Mouse (Mus musculus) liver, adult 2 months (tissue): ENCODE data around the gene Prox2. TPM values are rescaled to one million over a fixed set of nuclear protein-coding genes. Genes with fewer than 3 reads are reported as not detected.

Experiments
- DNase-seq: peaks from one replicate; pipeline ENCODE4 v3.0.0-alpha.2; 2011; ENCODE audit warnings: low read depth, low spot score; ENCODE audit errors: extremely low read depth
- H3K27ac ChIP-seq: fragments of 200-500 bp; replicated peaks from 2 replicates; pipeline ENCODE4 v1.5.1; 2012; ENCODE audit warnings: low read depth, mild to moderate bottlenecking, control low read depth, inconsistent platforms, low read length; ENCODE audit not compliant: insufficient read depth
- H3K27me3 ChIP-seq: fragments of 200-500 bp; 2 replicates; pipeline ENCODE4 v1.6.1; 2012; ENCODE audit warnings: mild to moderate bottlenecking, moderate library complexity, low read length, inconsistent platforms; ENCODE audit not compliant: control insufficient read depth, insufficient read depth
- H3K36me3 ChIP-seq: fragments of 200-500 bp; 2 replicates; pipeline ENCODE4 v1.6.1; 2012; ENCODE audit warnings: low read length, inconsistent platforms; ENCODE audit not compliant: control insufficient read depth, insufficient read depth
- H3K4me1 ChIP-seq: fragments of 200-500 bp; 2 replicates; pipeline ENCODE4 v1.6.1; 2011; ENCODE audit warnings: low read length; ENCODE audit not compliant: control insufficient read depth, insufficient read depth
- H3K4me3 ChIP-seq: fragments of 200-500 bp; 2 replicates; pipeline ENCODE4 v1.5.1; 2011; ENCODE audit warnings: low read depth, mild to moderate bottlenecking, control low read depth, low read length, moderate library complexity; ENCODE audit not compliant: insufficient read depth
- H3K79me2 ChIP-seq: fragments of 200-500 bp; 2 replicates; pipeline ENCODE4 v1.6.1; 2012; ENCODE audit warnings: inconsistent platforms, mild to moderate bottlenecking, low read length, moderate library complexity; ENCODE audit not compliant: control insufficient read depth, insufficient read depth
- H3K9ac ChIP-seq: fragments of 200-500 bp; 2 replicates; pipeline ENCODE4 v1.6.1; 2012; ENCODE audit warnings: low read depth, mild to moderate bottlenecking, control low read depth, inconsistent platforms, low read length
- CTCF ChIP-seq: fragments of 200-500 bp; IDR thresholded peaks from 2 replicates; pipeline ENCODE4 v1.5.1; 2011; ENCODE audit warnings: low read depth, low read length, control low read depth
- POLR2A ChIP-seq: fragments of 200-500 bp; IDR thresholded peaks from 2 replicates; pipeline ENCODE4 v1.6.1; 2011; ENCODE audit warnings: low read length, control low read depth; ENCODE audit not compliant: insufficient read depth; ENCODE audit errors: extremely low read depth
- WGBS: fragments of 180-500 bp; shearing (Covaris S2); methylation state at CpG from one replicate; pipeline ENCODE4 v1.1.7; 2018; 5-methylcytosine and 5-hydroxymethylcytosine counted together
- polyA plus RNA-seq: library from polyadenylated mRNA; depleted of rRNA; stranded (reverse); fragments of >200 nt; gene quantifications from 2 replicates; pipeline ENCODE4 v1.2.3, GENCODE M21; 2012
- total RNA-seq: library from RNA; depleted of rRNA; stranded (reverse); fragments of >200 nt; gene quantifications from 2 replicates; pipeline ENCODE4 v1.2.3, GENCODE M21; 2014

The Prox2 gene
- total and polyA plus RNA-seq, 2 experiments = 1.5 to 1.8 TPM

GRCm38 (mm10) chr12:85142803-85143202 lies 32.2 kb upstream of the Prox2 start:
- H3K79me2 ChIP-seq = no peaks in the 10 kb centered on the region
- WGBS = 21% methylated on average over 4 of the region's 4 CpGs
- peak; percentile 72 for DNase-seq

GRCm38 (mm10) chr12:85141096-85141495 lies 30.5 kb upstream of the Prox2 start:
- H3K4me3 ChIP-seq = no peak overlapping the region
- no peak overlapping the region for H3K27ac ChIP-seq
- 85% methylated on average over 6 of the region's 6 CpGs for WGBS
- H3K4me1 ChIP-seq = 0 out of 2 replicates have a peak, but pooled peaks cover 1% of the 10 kb centered on the region
- no peaks in the 10 kb centered on the region for H3K36me3 ChIP-seq
- no peaks in the 10 kb centered on the region for H3K79me2 ChIP-seq
- no peak for DNase-seq
- TF ChIP-seq CTCF (no peak), POLR2A (no peak)
- H3K9ac ChIP-seq = no peak overlapping the region
- no peaks in the 10 kb centered on the region for H3K27me3 ChIP-seq

More at GRCm38 (mm10) chr12:85142803-85143202, 32.2 kb upstream of the Prox2 start:
- Histone ChIP-seq H3K9ac (no peak overlapping the region), H3K27me3 (no peaks in the 10 kb centered on the region), H3K36me3 (no peaks in the 10 kb centered on the region), H3K4me3 (no peak overlapping the region), H3K4me1 (0 out of 2 replicates have a peak, but pooled peaks cover 1% of the 10 kb centered on the region), H3K27ac (no peak overlapping the region)
- TF ChIP-seq CTCF (peak; percentile 85), POLR2A (no peak)

GRCm38 (mm10) chr12:85140036-85140701 lies 29.6 kb upstream of the Prox2 start:
- Histone ChIP-seq H3K4me1 (0 out of 2 replicates have a peak, but pooled peaks cover 1% of the 10 kb centered on the region), H3K27ac (no peak overlapping the region), H3K36me3 (no peaks in the 10 kb centered on the region), H3K27me3 (no peaks in the 10 kb centered on the region), H3K9ac (no peak overlapping the region), H3K79me2 (no peaks in the 10 kb centered on the region), H3K4me3 (no peak overlapping the region)
- TF ChIP-seq POLR2A (no peak), CTCF (no peak)
- 58% methylated on average over 18 of the region's 18 CpGs for WGBS
- no peak for DNase-seq

GRCm38 (mm10) chr12:85136627-85137026 lies 26.1 kb upstream of the Prox2 start:
- Histone ChIP-seq H3K4me1 (no peaks in the 10 kb centered on the region), H3K4me3 (no peak overlapping the region), H3K27me3 (no peaks in the 10 kb centered on the region), H3K27ac (no peak overlapping the region), H3K36me3 (peaks cover 13% of the 10 kb centered on the region; the same call in 1 of the 2 replicates), H3K79me2 (no peaks in the 10 kb centered on the region), H3K9ac (no peak overlapping the region)
- DNase-seq = no peak
- WGBS = 89% methylated on average over 4 of the region's 4 CpGs
- TF ChIP-seq POLR2A (no peak), CTCF (no peak)

GRCm38 (mm10) chr12:85135513-85136470 lies 25.2 kb upstream of the Prox2 start:
- Histone ChIP-seq H3K27me3 (no peaks in the 10 kb centered on the region), H3K27ac (no peak overlapping the region), H3K79me2 (no peaks in the 10 kb centered on the region), H3K4me3 (no peak overlapping the region), H3K36me3 (peaks cover 20% of the 10 kb centered on the region), H3K9ac (no peak overlapping the region), H3K4me1 (no peaks in the 10 kb centered on the region)
- TF ChIP-seq POLR2A (no peak), CTCF (no peak)
- DNase-seq = peak; percentile 38
- whole genome bisulfite sequencing = 77% methylated on average over 19 of the region's 19 CpGs
